7 mouse cellular contexts compared by ENCODE assay signal in the genomic region with DNA sequence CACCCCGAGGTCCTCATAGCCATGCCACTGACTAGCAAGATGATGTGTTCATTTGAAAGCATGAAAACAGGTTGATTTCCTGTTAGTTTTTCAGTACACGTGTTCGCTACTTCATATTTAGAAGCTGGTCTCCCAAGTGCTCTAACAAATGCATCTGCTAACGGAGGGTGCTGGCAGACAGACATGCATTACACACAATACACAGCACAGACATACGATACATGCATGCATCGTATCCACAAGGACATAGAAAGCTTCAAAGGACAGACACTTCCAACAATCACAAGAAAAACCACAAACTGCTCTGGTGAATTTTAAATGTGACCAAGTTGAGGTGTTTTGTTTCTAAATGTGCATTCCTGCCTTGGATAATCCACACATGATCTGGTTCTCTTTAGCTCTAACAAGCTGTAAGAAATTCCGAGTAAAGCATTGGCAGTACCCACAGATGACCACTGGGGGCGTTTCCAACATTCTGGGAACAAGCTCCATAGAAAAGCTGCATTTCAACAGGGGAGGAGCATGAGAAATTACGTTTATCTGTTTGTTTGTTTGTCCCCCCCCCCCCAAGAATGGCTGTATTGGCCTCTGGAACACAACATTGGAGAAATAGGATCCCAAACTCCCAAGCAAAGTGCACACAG. TPM values are rescaled to one million over a fixed set of nuclear protein-coding genes. Genes with fewer than 3 reads are reported as not detected.
DNase-seq lines count a peak whose midpoint lies in the region; ATAC-seq lines count a peak whose summit lies in the region.

No protein-coding gene starts in this region.

- no peaks in the 10 kb centered on the region for H3K4me1 ChIP-seq in embryonic facial prominence, embryonic 15.5 days

- H3K27ac ChIP-seq in embryonic facial prominence, embryonic 15.5 days (replicated peaks): 0 out of 2 replicates have a peak overlapping the region, but pooled peaks have one; percentile 12

- WGBS in embryonic facial prominence, embryonic 15.5 days: 35% methylated on average over 9 of the region's 9 CpGs

- ATAC-seq in embryonic facial prominence, embryonic 15.5 days (ENCODE audit: insufficient number of reproducible peaks, low FRiP score, low TSS enrichment, low read depth): no peak

- no peaks in the 10 kb centered on the region for H3K27me3 ChIP-seq in embryonic facial prominence, embryonic 15.5 days

- H3K9ac ChIP-seq in embryonic facial prominence, embryonic 15.5 days: no peak overlapping the region

- H3K4me2 ChIP-seq in embryonic facial prominence, embryonic 15.5 days (replicated peaks): no peak overlapping the region

- H3K9me3 ChIP-seq in embryonic facial prominence, embryonic 15.5 days (replicated peaks): no peaks in the 10 kb centered on the region

- H3K4me3 ChIP-seq in embryonic facial prominence, embryonic 15.5 days (replicated peaks): no peak overlapping the region

- peak; percentile 12 for DNase-seq in urinary bladder, postnatal 25 days (ENCODE audit: low spot score)
- DNase-seq in urinary bladder, postnatal 10 days (ENCODE audit: low spot score): no peak
- peak; percentile 37 for DNase-seq in adrenal gland, postnatal 25 days
- peak; percentile 42 for DNase-seq in kidney, postnatal 14 days
- peak; percentile 61 for DNase-seq in lung, postnatal 10 days
- peak; percentile 34 to 46 for DNase-seq in right cerebral cortex, postnatal 36 days (ENCODE audit: low spot score in 2 of 2)

- H3K36me3 ChIP-seq in embryonic facial prominence, embryonic 15.5 days: no peaks in the 10 kb centered on the region

RNA-seq across cellular contexts. Expression of a gene that starts 5.3 kb away (rescaled TPM):
- total RNA-seq in adrenal gland, postnatal 25 days (2021): not detected in 2 replicates
- polyA plus RNA-seq in embryonic facial prominence, embryonic 15.5 days (2015; fragmentation: Nextera tagmentation; extraction: Ambion mirVana): 1.2 and 1.4 TPM in 2 replicates
